Mouse (Mus musculus) urinary bladder, postnatal 4 days (tissue): ENCODE data around the gene Tas1r1.

Experiments used
- DNase-seq, 2 experiments: peaks; one replicate each; pipeline ENCODE4 v3.0.0; 2021 to 2022; ENCODE audit warnings: low spot score in 2 of 2

Tas1r1 gene

DNA sequence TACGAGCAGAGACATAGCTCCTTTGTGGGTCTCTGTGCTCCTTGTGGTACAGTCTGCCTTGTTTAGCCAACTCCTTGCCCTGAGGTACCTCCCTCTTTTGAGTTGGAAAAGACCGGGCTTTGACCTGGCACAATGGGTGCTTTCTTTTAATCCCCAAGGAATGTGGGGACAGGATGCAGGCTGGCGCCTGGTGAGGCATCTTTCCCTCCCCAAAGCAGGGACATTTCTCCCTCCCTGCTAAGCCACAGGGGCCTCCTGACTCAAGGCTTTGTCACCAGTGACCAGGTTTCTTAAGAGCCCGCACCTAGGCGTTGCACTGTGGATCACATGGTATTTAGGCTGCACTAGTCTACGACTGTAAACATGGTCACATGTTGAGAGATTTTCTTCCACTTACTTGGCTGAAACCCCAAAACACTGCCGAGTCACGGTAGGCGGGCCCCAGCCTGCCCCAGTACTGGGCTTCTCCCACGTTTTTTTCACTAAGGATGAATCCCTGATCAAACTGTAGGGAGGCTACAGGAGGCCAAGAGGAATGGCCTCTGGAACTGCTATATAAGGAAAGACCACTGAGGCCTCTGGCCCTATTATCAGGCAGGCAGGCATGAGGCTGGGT, 28.2 kb downstream of the Tas1r1 start:
- DNase-seq = no peak

DNA sequence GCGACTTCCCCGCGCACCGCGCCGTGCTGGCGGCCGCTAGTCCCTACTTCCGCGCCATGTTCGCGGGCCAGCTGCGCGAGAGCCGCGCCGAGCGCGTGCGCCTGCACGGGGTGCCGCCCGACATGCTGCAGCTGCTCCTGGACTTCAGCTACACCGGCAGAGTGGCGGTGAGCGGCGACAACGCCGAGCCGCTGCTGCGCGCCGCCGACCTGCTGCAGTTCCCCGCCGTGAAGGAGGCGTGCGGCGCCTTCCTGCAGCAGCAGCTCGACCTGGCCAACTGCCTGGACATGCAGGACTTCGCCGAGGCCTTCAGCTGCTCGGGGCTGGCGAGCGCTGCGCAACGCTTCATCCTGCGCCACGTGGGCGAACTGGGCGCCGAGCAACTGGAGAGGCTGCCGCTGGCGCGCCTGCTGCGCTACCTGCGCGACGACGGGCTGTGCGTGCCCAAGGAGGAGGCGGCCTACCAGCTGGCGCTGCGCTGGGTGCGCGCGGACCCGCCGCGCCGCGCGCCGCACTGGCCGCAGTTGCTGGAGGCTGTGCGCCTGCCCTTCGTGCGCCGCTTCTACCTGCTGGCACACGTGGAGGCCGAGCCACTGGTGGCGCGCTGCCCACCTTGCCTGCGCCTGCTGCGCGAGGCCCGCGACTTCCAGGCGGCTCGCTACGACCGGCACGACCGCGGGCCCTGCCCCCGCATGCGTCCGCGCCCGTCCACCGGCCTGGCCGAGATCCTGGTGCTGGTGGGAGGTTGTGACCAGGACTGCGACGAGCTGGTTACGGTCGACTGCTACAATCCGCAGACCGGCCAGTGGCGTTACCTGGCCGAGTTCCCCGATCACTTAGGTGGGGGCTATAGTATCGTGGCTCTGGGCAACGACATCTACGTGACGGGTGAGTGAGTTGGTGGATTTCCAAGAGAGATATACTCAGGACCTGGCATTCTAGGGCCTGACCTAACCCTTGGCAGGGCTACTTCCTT, 29.0 kb downstream of the Tas1r1 start:
- DNase-seq = peak; percentile 50 to 61

- DNase-seq = peak; percentile 93 to 96
Observed at GRCm38 (mm10) chr4:152008622-152009075, 29.7 kb downstream of the Tas1r1 start, which contains the start of gene Klhl21. TSS of gene Klhl21 (plus strand) at chr4:152008803.

DNA sequence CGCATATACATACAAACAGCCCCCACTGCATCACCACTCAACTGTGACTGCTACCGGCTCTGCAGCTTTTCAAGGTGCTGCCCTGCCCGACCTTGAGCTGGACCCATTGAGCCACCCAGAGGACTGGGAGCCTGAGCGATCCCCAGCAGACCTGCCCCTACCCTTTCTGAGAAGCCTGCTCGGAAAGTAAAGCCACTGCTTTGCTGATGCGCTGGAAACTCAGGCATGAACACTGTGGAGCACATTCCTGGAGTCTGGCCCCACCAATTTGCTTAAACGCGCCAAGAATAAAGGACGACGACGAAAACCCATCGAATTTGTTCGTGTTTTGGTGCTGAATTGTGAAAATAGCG, 30.2 kb downstream of the Tas1r1 start:
- no peak for DNase-seq

GRCm38 (mm10) chr4:152007481-152008147, 30.8 kb downstream of the Tas1r1 start:
- DNase-seq = no peak

DNA sequence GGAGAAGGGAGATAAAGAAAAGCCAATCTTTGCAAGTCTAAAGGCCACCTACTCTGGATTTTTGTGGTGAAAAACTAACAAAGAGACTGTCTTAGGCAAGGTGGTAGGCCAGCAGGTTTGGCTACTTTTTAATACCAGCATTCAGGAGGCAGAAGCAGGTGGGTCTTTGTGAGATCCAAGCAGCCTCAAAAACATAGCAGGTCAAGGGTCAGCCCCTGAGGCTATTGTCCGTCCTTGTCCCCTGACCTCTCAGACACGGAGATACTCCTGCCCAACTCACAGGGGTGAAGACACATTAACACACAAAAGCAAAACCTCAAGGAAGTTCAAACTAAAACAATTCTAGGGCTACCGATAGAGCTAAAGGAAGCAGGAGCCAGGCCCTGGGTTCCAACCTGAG, 31.6 kb downstream of the Tas1r1 start:
- DNase-seq = no peak

DNA sequence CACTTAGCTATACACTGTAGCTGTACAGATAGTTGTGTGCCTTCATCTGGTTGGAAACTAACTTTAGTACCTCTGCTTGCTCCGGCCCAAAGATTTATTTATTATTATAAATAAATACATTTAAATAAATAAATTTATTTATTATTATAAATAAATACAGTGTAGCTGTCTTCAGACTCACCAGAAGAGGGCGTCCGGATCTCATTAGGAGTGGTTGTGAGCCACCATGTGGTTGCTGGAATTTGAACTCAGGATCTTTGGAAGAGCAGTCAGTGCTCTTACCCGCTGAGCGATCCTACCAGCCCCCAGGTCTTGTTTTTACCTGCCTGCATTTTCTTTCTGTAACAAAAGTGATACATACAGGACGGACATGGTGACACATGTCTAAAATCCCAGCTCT, 32.2 kb downstream of the Tas1r1 start:
- DNase-seq = no peak

- no peak for DNase-seq
Observed at GRCm38 (mm10) chr4:152002063-152002462, 36.3 kb downstream of the Tas1r1 start.

DNA sequence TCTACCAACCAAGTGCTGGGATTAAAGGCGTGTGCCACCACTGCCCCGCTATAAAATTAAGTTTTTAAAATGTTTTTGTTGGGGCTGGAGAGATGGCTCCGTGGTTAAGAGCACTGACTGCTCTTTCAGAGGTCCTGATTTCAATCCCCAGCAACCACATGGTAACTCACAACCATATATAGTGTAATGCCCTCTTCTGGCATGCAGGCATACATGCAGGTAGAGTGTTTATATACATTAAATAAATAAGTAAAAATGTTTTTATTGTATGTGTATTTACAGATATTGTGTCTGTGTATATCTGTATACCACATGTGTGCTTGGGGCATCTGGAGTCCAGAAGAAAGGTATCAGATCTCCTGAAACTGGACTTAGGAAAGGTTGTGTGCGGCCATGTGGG, 37.0 kb downstream of the Tas1r1 start:
- DNase-seq = no peak

DNA sequence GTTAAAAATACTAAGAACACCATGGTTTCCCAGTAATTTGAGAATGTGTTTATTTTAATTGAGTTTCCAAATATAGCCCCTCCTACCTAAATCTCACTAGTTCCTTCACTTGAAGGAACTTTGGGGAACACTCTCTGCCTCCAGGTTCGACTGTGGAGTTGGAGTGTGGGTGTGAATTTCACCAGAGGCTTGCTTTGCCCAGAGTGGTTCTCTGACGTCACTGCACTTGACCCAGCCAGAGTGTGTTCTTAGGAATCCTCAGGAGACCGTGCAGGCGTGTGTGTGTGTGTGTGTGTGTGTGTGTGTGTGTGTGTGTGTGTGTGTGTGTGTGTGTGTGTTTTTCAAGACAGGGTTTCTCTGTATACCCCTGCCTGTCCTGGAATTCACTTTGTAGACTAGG, 37.5 kb downstream of the Tas1r1 start:
- no peak for DNase-seq

DNA sequence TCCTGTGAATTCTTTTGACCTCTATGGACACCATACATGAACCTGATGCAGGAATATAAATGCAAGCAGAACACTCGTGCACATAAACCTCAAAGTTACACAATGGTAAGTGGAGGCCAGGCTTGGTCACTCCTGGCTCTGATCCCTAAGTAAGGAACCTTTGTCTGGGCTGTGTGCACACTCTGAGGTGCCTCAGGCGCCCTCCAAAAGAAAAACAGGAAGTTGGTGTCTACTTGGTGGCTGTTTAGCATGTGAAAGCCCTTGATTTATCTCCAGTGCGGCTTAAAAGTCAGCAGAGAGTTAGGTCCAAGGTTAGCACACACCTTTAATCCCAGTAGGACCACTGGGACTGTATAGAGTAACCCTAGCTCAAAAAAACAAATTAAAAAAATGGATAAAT, 38.9 kb downstream of the Tas1r1 start:
- DNase-seq = no peak

DNA sequence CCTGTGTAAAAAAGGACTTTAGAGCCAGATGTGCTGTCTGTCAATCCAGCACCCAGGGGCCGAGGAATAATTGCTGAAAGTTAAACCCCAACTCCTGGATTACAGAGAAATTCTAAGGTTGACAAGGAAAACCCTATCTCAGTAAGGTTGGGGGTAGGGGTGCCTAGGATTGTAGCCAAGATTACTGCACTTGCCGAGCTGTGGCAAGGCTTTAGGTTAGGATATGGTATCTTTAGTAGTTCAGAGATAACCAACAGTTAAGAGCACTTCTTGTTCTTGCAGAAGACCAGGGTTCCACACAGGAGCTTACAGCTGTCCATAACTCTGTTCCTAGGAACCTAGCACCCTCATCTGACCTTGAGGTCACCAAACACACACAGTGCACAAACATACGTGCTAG, 40.7 kb downstream of the Tas1r1 start:
- no peak for DNase-seq

GRCm38 (mm10) chr4:151996951-151997222, 41.5 kb downstream of the Tas1r1 start:
- no peak for DNase-seq

GRCm38 (mm10) chr4:151996173-151996950, 42.0 kb downstream of the Tas1r1 start, which contains the start of gene Phf13:
TSS of gene Phf13 (minus strand) at chr4:151996258.
- peak; percentile 98 to 99 for DNase-seq

DNA sequence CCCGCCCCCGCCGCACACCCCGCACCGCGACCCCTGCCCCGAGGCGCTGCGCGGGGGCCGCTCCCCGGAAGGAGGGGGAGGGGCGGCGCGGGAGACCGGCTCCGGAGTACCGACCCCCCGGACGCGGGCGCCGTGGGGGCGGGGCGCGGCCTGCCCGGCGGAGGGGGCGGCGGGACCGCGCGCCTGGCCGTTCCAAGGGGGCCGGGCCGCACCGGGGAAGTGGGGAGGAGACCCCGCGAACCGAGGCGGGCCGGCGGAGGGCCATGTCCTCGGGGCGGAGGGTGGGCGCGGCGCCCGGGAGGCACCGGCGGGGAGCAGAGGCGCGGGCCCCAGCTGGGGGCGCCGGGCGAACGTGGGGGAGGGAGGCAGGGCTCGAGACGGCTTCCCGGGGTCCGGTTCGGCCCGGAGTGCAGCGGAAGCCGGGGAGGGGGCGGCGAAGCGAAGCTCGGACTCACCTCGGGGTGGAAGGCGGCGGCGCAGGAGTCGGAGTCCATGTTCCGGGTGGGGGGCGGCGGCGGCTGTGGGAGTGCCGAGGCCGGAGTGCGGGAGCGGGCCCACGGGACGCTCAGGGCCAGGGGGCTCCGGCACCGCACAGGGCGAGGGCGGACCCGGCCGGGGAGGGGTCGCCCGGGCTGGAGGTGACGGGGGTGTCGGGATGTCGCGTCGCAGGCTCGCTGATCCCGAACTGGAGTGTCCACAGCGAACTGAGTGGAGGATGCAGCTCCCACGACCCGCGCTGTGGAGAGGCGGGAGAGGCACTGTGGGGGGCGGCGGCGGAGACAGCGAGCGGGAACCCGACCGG, 42.8 kb downstream of the Tas1r1 start:
- DNase-seq = no peak

- DNase-seq = no peak
Observed at GRCm38 (mm10) chr4:151994228-151995171, 43.9 kb downstream of the Tas1r1 start.

DNA sequence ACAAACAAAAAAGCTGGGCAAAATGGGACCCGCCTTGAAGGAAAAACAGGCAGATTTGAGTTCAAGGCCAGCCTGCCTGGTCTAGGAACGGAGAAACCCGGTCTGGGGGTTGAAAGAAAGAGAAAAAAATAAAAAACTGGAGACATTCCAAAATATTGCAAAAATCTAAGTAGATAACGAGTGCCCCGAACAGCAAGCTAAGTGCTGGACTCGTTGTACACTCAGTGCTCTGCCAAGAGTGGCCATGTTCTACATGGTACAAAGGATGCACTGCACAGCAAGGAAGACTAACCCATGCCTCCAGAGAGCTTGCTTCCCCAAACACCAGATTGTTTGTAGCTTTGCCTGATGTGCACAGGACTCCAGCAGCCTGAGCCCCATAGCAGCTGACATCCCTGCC, 45.3 kb downstream of the Tas1r1 start:
- DNase-seq = no peak

- DNase-seq = no peak
Observed at GRCm38 (mm10) chr4:151992091-151992490, 46.3 kb downstream of the Tas1r1 start.

DNA sequence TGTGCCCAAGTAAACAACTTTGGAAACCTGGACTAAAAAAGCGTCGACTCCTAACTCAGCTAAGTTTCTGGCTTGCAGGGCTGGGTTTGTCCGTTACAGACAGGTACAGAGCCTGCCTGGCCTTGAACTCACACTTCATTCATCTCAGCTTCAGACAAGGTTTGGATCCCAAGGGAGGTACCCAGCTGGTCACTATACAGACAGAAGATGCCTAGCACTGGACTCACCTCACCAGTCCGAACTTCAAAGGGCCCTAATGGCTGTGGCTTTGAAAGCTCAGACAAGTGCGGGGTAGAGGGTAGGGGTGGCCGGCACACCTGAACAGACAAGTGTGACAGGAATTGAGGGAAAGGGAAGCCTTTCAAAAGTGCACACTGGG, 49.3 kb downstream of the Tas1r1 start:
- no peak for DNase-seq
